Mouse (Mus musculus): Measurements from ENCODE around the gene Atp12a.

Atp12a gene

GRCm38 (mm10) chr14:56364711-56365237, at the start of gene Atp12a:
Gene Atp12a (plus strand): TSS chr14:56365068.
- DNase-seq (ENCODE audit: low read depth) = no peak

DNA sequence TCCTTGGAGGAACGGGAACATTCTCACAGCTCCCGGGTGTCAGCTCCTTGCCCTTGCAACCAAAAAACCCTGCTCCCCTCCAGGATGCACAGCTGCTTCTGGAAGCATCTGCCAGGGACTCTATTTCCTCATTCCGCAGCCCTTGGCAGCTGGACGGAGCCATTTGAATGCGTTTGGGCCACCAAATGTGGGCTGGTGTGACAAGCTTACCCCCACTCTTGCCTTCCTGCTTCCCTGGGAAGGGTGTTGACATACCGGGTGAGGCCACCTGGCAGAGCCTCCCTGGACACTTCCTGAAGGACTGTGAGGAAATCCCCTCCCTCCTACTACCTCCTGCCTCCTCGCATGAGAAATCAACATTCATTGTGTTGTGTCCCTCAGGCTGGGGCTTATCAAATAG, 49.3 kb upstream of the Atp12a start:
- DNase-seq (ENCODE audit: low read depth) = no peak

GRCm38 (mm10) chr14:56316333-56316732, 48.5 kb upstream of the Atp12a start:
- DNase-seq (ENCODE audit: low read depth) = no peak

DNA sequence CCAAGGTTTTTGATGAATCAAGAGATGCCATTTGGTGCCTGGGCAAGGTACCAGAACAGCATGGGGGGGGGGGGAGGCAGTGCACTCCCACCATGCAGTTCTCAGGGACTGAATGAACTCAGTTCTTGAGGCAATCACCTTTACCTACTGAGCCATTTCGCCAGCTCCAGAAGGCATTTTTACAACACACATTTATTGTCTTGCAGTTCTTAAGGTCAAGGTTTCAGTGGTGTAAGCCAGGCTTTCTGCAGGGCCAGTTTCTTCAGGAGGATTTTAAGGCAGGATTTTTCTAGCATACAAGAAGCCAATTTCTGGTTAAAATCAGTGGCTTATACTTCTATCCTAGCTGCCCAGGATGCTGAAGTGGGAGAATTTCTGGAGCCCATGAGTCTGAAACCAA, 41.9 kb upstream of the Atp12a start:
- DNase-seq (ENCODE audit: low read depth) = no peak

GRCm38 (mm10) chr14:56325038-56325437, 39.8 kb upstream of the Atp12a start:
- DNase-seq (ENCODE audit: low read depth) = no peak

GRCm38 (mm10) chr14:56333700-56334099, 31.2 kb upstream of the Atp12a start:
- no peak for DNase-seq (ENCODE audit: low read depth)

GRCm38 (mm10) chr14:56334437-56334836, 30.4 kb upstream of the Atp12a start:
- DNase-seq (ENCODE audit: low read depth) = no peak

DNA sequence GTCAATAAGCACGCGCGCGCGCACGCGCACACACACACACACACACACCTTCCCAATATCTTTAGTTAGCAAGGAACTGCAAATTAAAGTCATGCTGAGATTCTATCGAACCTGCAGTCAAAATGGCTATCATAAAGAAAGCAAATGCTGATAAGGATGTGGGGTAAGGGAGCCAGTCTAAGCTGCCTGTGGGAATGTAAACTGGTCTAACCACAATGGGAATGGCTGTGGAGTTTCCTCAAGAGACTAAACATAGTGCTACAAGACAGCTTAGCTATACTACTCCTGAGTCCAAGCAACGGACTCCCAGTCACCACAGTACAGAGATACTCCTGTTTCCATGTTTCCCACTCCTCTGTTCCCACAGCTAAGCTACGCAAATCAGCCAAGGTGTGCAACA, 28.8 kb upstream of the Atp12a start:
- DNase-seq (ENCODE audit: low read depth) = no peak

DNA sequence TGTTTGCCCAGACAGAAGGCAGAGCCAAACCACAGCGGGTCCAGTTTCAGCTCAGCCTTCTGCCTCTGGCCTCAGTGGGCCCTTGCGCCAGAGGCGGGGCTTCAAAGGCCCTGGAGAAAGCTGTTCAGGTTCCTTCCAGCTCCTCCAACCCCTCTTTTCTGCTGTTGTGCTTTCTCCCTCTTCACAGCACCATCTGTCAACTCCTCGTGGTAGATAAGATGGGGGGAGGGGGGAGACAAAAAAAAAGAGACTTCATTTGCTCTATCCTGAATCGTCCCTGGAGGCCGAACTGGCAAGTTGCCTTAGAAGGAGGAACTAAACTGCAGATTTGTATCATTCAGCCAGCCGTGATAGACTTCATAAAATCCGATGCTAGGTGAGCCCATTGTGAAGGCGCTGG, 27.8 kb upstream of the Atp12a start:
- DNase-seq (ENCODE audit: low read depth) = no peak

DNA sequence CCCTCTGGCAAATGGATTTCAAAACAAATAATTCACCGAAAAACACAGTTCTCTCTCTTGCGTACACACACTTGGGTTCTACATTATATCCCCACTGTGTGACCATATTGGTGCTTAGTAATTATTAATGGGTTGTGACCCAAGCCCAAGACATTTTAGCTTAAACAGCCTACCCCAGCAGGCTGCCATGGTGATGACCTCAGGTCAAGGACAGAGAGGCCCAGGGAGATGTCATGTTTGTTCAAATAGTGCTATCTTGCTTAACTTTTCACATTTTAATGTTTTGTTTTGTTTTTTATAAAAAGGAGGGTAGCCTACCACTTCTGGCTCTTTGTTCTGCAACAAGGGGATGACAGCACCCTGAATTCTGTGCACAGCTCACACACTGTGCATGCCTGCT, 27.2 kb upstream of the Atp12a start:
- DNase-seq (ENCODE audit: low read depth) = no peak

DNA sequence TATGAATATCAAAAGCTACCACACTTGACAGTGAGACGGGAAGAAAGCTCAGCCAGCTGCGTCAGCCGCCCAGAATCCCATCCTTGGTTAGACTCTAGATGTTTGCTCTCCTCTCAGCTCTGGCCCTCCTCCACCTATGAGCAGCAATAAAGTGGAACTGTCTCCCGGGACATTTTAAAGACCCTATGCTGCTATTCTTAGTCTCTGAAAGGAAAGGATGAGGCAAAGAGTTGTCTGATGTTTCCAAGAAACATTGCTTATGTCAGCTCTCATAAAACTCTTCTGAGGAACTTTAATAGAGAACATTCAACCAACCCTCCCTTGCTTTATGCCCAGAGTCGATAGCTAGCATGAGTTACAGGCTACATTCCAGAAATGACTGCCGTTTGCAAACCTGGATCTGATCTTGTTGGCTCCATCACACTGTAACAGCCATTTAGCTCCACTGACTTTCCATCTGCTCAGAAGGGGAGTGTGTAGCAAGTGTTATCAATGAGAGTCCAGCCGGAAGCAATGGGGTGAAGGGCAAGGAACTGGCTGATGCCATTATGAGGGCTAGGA, 25.9 kb upstream of the Atp12a start:
- no peak for DNase-seq (ENCODE audit: low read depth)

DNA sequence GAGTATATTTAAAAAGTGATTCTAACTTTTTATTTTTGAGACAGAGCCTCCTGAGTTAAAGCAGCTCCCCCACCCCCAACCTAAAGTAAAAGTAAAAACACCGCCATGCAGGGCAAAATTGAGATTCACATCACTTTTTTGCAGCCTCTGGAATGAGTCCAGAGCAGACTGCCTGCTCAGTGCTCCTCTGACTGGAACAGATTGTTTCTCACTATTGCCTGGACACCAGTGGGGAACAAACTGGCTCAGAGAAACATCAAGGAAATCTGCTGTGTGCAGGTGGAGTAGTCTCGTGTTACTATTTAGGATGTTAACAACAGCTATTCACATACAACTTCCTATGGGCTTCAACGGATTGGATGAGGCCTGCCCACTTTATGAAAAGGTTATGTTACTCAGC, 16.2 kb upstream of the Atp12a start:
- no peak for DNase-seq (ENCODE audit: low read depth)

DNA sequence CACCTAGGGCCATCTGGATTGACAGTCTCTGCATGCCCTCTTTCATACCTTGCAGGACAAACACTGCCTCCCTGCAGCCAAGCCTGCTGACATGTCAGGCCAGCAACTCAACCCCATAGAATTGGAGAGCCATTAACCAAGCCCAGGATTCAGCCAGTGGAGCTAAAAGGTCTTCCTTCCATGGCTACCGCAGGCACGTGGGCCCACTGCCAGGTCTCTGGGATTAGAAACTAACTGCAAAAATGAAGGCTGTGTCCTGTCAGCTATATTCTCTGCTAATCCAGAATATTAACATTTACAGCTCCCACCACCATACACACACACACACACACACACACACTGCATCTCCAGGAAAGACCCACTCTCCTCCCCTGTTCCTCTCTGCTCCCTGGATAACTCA, 15.3 kb upstream of the Atp12a start:
- no peak for DNase-seq (ENCODE audit: low read depth)

DNA sequence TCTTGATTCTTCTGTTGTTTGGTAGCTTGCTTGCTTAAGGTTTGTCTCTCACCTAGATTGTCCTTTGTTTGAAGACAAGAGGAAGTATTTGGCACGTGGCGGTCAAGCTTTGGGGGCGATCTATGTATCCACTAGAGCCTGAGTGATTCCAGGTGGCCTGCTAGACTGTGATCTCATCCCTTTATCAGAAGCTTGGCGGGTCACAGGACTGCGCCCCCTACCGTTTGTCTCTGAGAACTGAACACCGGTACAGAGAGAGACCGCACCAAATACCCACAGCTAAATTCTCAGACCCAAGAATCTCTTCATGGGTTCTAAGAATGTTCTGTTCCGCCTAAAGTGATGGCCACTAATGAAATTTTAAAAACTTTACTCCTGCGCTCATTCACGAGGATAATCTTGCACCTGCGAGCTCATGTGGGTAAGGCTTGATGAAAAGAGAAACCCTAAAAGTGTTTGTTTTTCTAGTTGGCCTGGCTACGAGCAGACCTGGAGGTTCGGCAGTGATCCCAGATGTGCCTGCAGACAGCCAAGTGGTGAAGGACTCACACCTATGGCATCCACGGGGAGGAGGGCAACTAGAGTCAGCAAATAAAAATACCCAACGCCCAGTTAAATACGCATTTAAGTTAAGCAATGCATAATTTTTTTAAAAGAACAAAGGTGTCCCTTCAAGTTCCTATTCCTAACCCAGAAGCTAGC, 12.8 kb upstream of the Atp12a start:
- DNase-seq (ENCODE audit: low read depth) = peak; percentile 8

DNA sequence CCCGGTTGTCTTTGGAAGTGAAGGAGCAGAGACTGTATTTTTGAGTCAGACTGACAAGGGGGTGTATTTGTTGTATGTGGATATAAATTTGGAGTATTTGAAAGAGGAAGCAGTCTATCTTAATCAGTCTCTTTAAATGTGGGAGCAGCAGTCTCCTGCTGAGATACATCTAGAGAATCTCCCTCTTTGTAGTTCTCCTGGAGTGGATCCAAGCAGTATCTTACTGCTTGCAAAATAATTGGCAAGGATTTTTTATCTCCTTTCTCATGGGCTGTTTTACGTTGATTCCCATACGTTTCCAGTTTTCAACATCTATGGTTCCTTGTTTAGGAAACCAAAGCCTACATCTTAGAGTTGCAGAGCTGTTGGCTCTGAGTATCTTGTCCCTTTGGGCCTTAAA, 10.1 kb upstream of the Atp12a start:
- no peak for DNase-seq (ENCODE audit: low read depth)

- DNase-seq (ENCODE audit: low read depth) = no peak
Observed at GRCm38 (mm10) chr14:56355396-56355795, 9.5 kb upstream of the Atp12a start.

GRCm38 (mm10) chr14:56356196-56356595, 8.7 kb upstream of the Atp12a start:
- no peak for DNase-seq (ENCODE audit: low read depth)

DNA sequence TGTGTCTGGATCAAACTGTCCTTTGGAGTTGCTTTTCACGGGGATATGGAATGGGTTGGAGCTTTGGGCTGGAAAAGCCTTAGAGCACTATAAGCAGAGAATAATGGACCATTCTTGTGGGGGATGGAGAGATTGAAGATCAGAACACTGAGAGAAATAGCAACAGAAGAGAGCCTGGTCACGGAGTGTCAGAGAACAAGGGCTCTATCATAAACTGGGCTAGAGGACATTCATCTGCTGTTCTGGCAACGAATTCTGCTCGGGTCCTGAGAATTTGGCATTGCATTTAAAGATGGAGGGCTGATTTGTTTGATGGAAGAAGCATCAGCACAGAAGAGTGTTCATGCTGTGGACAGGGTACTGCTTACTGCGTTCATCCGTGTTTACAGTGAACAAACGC, 6.4 kb upstream of the Atp12a start:
- DNase-seq (ENCODE audit: low read depth) = no peak

- DNase-seq (ENCODE audit: low read depth) = no peak
Observed at GRCm38 (mm10) chr14:56359131-56359530, 5.7 kb upstream of the Atp12a start.

GRCm38 (mm10) chr14:56365292-56365691, 424 bp downstream of the Atp12a start:
- no peak for DNase-seq (ENCODE audit: low read depth)

GRCm38 (mm10) chr14:56366712-56367111, 1.8 kb downstream of the Atp12a start:
- no peak for DNase-seq (ENCODE audit: low read depth)

DNA sequence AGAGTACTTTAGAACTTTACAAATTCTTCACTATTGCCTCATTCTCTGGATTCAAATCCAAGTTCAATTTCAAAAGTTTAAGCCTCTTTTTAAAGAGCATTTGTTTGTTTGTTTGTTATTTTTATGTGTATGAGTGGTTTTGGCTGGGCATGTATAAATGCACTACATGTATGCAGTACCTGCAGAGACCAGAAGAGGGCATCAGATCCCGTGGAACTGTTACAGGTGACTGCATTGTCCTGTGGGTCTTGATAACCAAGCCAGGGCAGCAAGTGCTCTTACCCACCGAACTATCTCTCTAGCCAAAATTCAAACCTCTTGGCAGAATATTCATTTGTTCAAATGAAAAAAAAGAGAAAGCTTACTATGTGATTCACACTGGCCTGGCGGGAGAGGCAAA, 4.0 kb downstream of the Atp12a start:
- DNase-seq (ENCODE audit: low read depth) = peak; percentile 30

DNA sequence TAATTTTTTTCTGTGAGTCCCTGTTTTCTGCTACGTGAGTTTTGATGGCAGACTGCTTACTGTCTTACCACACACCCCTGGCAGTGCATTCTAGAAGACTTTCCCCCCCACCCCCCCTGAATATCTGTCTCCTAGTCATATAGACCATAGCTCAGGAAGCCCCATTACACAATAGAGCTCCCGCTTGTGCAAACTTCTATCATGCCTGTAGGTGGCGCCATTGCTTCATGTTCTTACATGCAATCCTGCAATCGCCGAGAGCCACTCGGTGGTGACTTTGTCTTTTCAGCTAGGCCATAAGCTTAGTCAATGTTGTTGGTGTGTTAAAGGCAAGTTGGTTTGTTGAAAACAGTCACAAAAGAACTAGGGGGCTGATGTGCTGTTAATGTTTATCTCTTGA, 10.9 kb downstream of the Atp12a start:
- peak; percentile 65 for DNase-seq (ENCODE audit: low read depth)

GRCm38 (mm10) chr14:56377745-56378144, 12.9 kb downstream of the Atp12a start:
- no peak for DNase-seq (ENCODE audit: low read depth)
